Mouse (Mus musculus): ENCODE measurements at regions not wholly inside any gene's neighbourhood (a gene's known extent, or its start where the extent isn't known, plus 50 kb on each side); places are given as distances from the start of the nearest gene placed in this dataset.
"Not testable (repeated sequence)": the region's sequence is repeated elsewhere in the genome, so short reads cannot be mapped to it uniquely, and the experiment has no call there.

DNA sequence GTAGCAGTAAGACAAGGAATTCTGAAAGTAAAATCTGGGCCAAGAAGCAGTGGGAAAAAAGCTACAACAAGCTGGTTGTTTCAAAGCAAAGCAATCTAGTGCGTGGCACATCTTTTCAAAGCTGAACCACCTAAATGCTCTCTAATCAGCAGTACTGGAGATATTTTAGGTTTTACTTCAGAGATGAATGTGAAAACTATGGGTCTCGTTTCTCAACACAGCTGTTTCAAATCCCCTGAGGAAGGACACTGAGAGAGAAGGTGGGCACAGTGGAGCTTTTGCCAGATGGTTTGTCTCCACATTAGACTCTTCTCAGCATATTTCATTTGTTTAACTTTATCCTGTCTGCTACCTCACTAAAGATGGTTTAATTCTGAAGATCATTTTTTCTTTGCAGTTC lies 183.8 kb upstream of the Gria3 start:
- DNase-seq (ENCODE audit: low spot score in 2 of 2) = no peak

DNA sequence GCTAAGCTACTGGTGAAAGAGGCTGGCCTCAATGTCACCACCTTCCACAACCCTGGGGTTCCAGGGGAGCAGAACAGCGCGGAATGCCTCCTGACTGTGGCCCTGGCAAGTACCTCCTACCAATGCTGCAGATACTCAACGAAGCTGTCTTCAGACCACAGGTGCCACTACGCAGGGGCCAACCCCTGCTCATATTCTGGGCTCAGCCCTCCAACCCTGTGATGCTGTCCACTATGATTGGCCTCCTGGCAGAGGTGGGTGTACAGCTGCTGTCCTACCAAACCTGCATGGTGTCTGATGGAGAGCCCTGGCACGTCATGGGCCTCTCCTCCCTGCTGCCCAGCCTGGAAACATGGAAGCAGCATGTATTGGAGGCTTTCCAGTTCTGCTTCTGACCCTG lies 150.9 kb upstream of the Gria3 start:
- DNase-seq (ENCODE audit: low spot score in 2 of 2) = not testable (repeated sequence)

DNA sequence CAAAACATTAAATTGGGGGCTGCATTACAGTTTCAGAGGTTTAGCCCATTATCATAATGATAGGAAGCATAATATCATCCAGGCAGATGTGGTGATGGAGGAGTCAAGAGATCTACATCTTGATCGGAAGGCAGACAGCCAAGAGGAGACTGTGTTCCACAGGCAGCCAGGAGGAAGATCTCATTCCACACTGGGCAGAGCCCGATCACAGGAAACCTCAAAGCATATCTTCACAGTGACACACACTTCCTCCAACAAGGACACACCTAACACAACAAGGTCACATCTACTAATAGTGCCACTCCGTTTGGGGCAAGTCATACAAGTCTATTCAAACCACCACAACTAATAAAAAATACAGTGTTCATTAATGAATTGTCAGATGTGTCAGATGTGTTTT lies 147.7 kb upstream of the Gria3 start:
- DNase-seq (ENCODE audit: low spot score in 2 of 2) = no peak

DNA sequence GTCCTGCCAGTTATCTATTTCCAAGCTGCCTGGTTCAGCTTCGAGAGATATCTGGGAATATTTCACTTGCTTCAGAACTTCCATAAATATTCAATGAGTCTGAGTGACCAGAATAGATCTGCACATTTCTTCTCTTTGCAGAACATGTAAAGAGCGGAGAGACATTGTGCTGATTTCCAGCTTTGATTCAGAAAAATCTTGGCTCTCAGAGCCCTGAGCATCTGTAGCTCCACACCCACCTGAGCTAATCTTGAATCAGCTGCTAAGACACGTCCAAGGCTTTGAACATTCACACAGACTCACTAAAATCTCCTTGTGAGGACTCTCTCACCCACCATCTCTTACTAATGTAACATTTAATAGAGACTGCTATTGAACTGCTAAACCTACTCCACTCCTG lies 146.0 kb upstream of the Gria3 start:
- no peak for DNase-seq (ENCODE audit: low spot score in 2 of 2)

DNA sequence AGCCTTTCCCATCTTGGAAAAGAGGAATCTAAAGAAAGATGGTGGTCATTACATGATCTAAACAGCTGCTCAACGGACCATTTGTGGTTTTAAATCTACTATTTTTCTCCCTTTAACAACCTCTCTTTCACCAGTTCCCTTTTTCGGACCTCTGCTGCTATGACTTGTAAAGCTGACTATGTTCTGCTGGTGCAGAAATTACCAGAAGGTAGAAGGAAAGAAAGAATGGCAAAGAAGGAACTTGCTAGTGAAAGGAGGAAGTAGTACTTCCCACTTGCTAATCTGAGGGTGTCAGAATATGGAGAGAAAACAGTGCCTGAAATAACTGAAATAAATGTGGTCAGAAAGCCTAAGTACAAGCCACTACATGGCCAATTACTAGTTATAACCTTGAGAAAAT lies 109.6 kb upstream of the Gria3 start:
- peak; percentile 8 to 14 for DNase-seq (ENCODE audit: low spot score in 2 of 2)

DNA sequence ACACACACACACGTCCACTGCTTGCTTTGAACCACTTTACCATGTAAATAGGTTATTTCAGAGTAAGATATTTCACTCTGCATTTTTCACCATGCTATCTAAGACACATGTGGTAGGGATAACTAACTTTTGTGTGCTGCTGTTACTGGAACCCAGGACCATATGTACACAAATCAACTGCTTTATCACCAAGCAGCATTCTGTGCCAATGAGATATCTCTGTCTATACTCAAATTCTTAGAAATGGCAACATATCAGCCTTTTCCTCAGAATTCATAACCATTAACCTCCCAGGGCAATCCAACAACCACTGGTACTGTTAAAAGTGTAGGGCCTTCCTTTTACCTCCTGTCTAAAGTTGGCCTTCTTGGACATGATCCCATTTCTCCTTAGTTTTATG lies 84.2 kb upstream of the Gria3 start:
- DNase-seq (ENCODE audit: low spot score in 2 of 2) = no peak

DNA sequence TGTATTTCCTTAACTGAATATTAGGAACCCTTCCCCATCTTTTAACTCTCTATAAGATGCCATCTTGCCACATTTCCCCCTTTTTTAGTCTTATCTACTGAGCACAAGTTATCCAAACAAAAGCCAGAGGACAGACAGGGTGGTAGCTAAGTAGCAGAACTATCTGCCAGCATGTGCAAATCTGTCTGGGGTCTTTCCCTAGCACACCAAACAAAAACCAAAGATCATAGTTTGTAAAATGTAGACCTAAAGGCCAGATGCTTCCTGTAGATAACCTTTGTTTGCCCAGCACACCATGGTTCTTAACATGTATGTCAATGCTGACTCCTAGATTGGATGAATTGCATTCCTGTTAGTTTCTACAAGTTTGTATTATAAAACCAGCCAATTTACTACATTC lies 82.9 kb upstream of the Gria3 start:
- no peak for DNase-seq (ENCODE audit: low spot score in 2 of 2)

DNA sequence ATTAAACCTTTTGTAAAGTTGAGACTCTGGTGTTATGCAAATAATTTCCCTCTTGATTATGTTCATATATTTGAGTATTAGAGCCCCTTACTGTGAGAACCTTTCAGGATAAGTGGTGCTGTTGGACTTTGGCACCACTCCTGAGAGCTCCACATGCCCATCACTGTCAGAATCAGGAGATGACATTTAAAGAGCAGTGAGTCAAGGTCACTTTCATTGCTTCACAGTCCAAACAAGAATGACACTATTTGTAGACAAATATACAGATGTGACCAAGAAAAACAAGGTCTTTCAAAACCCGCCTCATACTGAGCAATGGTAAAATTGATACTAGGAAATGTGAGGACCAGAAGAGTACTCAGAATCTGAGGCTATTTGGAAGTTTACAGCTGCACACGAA lies 80.8 kb upstream of the Gria3 start:
- DNase-seq (ENCODE audit: low spot score in 2 of 2) = no peak
